Mouse (Mus musculus) testis, adult 2 months (tissue): ENCODE measurements around the gene Fbxw10. TPM values are rescaled to one million over a fixed set of nuclear protein-coding genes. Genes with fewer than 3 reads are reported as not detected.
A peak's percentile ranks its signal among the peaks of the same experiment; 100 is the strongest.

ENCODE experiments used
- H3K27ac ChIP-seq: fragments of 200-500 bp; 2 replicates; pipeline ENCODE4 v1.5.1; 2012; ENCODE audit warnings: low read depth, low read length; ENCODE audit not compliant: control insufficient read depth, insufficient read depth
- H3K27me3 ChIP-seq: fragments of 200-500 bp; 2 replicates; pipeline ENCODE4 v1.6.1; 2012; ENCODE audit warnings: mild to moderate bottlenecking, low read length, moderate library complexity; ENCODE audit not compliant: control insufficient read depth, insufficient read depth
- H3K36me3 ChIP-seq: fragments of 200-500 bp; 2 replicates; pipeline ENCODE4 v1.6.1; 2012; ENCODE audit warnings: mild to moderate bottlenecking, low read length; ENCODE audit not compliant: control insufficient read depth, insufficient read depth
- H3K4me1 ChIP-seq: fragments of 200-500 bp; 2 replicates; pipeline ENCODE4 v1.6.1; 2012; ENCODE audit warnings: low read length; ENCODE audit not compliant: control insufficient read depth, insufficient read depth
- H3K4me3 ChIP-seq: fragments of 200-500 bp; 2 replicates; pipeline ENCODE4 v1.5.1; 2012; ENCODE audit warnings: low read depth, mild to moderate bottlenecking, low read length, moderate library complexity, mixed read lengths; ENCODE audit not compliant: control insufficient read depth
- CTCF ChIP-seq: fragments of 200-500 bp; IDR thresholded peaks from 2 replicates; pipeline ENCODE4 v1.5.1; 2012; ENCODE audit warnings: low read depth, mild to moderate bottlenecking, inconsistent platforms, low read length, moderate library complexity; ENCODE audit not compliant: control insufficient read depth, insufficient read depth, insufficient replicate concordance
- POLR2A ChIP-seq: fragments of 200-500 bp; IDR thresholded peaks from 2 replicates; pipeline ENCODE4 v1.6.1; 2012; ENCODE audit warnings: low read depth, mild to moderate bottlenecking, inconsistent platforms, low read length, moderate library complexity; ENCODE audit not compliant: control insufficient read depth
- polyA plus RNA-seq: library from polyadenylated mRNA; depleted of rRNA; stranded (reverse); fragments of >200 nt; gene quantifications from 2 replicates; pipeline ENCODE4 v1.2.3, GENCODE M21; 2012

Gene Fbxw10
- polyA plus RNA-seq, 1 experiment = 90.8 TPM

- Histone ChIP-seq H3K4me3 (peak within 1 kb of the TSS; percentile 90), H3K36me3 (no peaks in the 10 kb centered on the region), H3K27me3 (no peaks in the 10 kb centered on the region), H3K27ac (peak within 1 kb of the TSS; percentile 83), H3K4me1 (no peaks in the 10 kb centered on the region)
- TF ChIP-seq CTCF (no peak), POLR2A (peak; percentile 97)
Observed at GRCm38 (mm10) chr11:62879220-62880048, 32.6 kb downstream of the Fbxw10 start, which contains the start of gene Tvp23b. Gene Tvp23b (plus strand): TSS chr11:62879455.

DNA sequence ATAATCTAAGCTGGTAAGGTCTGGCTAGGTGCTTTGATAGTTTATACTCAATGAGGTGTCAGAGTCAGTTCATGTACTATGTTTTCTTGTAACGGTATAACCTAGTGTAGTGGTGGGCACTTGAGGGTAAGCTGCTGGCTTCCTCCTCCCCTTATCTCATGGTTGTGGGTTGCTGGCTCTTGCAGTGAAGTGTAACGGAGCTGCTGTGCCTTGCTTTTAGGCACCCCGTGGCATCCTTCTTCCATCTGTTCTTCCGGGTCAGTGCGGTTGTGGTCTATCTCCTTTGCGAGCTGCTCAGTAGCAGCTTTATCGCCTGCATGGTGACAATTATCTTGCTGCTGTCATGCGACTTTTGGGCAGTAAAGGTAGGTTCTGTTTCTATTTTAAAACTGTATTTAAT is 36.5 kb downstream of the Fbxw10 start:
- Histone ChIP-seq H3K36me3 (peaks cover 2% of the 10 kb centered on the region; the same call in 1 of the 2 replicates), H3K27ac (no peak overlapping the region), H3K27me3 (no peaks in the 10 kb centered on the region), H3K4me1 (no peaks in the 10 kb centered on the region), H3K4me3 (no peak overlapping the region)
- TF ChIP-seq CTCF (no peak), POLR2A (no peak)

GRCm38 (mm10) chr11:62885323-62885722 is 38.5 kb downstream of the Fbxw10 start:
- Histone ChIP-seq H3K4me3 (no peak overlapping the region), H3K36me3 (peaks cover 2% of the 10 kb centered on the region; the same call in 1 of the 2 replicates), H3K27ac (no peak overlapping the region), H3K4me1 (no peaks in the 10 kb centered on the region), H3K27me3 (no peaks in the 10 kb centered on the region)
- TF ChIP-seq CTCF (no peak), POLR2A (no peak)

DNA sequence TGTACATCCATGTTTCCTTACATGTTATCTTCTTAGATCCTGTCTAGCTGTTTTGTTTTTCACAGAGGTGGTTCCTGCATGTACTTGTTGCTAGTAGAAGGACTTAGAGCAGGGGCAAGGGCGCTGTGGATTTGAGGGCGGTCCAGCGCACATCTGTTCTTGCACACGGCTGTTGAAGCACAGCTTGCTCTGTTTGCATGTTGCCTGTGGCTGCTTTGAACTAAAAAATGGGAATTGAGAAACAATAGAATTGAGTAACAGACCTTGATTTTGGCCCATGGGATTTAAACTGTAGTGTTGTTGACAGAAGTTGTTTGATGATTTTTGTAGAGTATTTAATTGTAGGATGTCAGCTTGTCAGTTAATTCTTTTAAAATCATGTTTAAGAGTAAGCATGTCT is 43.9 kb downstream of the Fbxw10 start:
- no peak for TF ChIP-seq POLR2A
- no peak for TF ChIP-seq CTCF
- no peak overlapping the region for H3K4me3 ChIP-seq
- no peak overlapping the region for H3K27ac ChIP-seq
- no peaks in the 10 kb centered on the region for H3K4me1 ChIP-seq
- no peaks in the 10 kb centered on the region for H3K27me3 ChIP-seq
- peaks cover 2% of the 10 kb centered on the region; the same call in 1 of the 2 replicates for H3K36me3 ChIP-seq

DNA sequence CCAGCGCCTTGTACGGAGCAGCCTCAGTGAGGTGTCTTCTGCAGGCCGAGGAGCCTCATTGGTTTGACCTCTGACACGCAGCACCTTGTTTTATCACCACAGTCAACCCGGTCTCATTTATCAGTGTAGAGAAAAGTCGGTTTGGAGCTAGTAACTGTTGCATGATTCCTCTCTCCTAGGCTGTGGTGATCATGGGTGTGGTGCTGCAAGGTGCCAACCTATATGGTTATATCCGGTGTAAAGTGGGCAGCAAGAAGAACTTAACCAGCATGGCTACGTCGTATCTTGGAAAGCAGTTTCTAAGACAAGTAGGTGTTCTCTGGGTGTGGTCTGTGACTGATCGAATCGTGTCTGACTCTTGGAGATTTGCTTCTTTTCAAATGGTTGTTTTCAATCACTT is 44.9 kb downstream of the Fbxw10 start:
- TF ChIP-seq CTCF = no peak
- TF ChIP-seq POLR2A = no peak
- H3K4me1 ChIP-seq = no peaks in the 10 kb centered on the region
- no peak overlapping the region for H3K4me3 ChIP-seq
- no peak overlapping the region for H3K27ac ChIP-seq
- no peaks in the 10 kb centered on the region for H3K27me3 ChIP-seq
- no peaks in the 10 kb centered on the region for H3K36me3 ChIP-seq

- Histone ChIP-seq H3K4me1 (peaks cover 2% of the 10 kb centered on the region), H3K4me3 (no peak overlapping the region), H3K27me3 (no peaks in the 10 kb centered on the region), H3K27ac (no peak overlapping the region), H3K36me3 (no peaks in the 10 kb centered on the region)
- no peak; the same call in 1 of the 2 replicates for TF ChIP-seq CTCF
- TF ChIP-seq POLR2A = no peak
Observed at GRCm38 (mm10) chr11:62901699-62902323, 54.9 kb downstream of the Fbxw10 start.

- Histone ChIP-seq H3K27ac (no peak overlapping the region), H3K36me3 (no peaks in the 10 kb centered on the region), H3K4me1 (peaks cover 2% of the 10 kb centered on the region), H3K27me3 (no peaks in the 10 kb centered on the region), H3K4me3 (no peak overlapping the region)
- TF ChIP-seq POLR2A (no peak), CTCF (no peak)
Observed at GRCm38 (mm10) chr11:62903871-62904495, 57.1 kb downstream of the Fbxw10 start.
